Mouse (Mus musculus) ES-E14 (cell line): ENCODE data around the gene Serpine1.

ENCODE experiments used
- CHD2 ChIP-seq: IDR thresholded peaks from 2 replicates; pipeline ENCODE4 v1.6.1; 2014; ENCODE audit warnings: mild to moderate bottlenecking, low read depth, low read length, inconsistent platforms
- HCFC1 ChIP-seq: IDR thresholded peaks from 2 replicates; pipeline ENCODE4 v1.6.1; 2012; ENCODE audit warnings: low read length, inconsistent platforms, borderline replicate concordance; ENCODE audit not compliant: insufficient read depth
- MAFK ChIP-seq: IDR thresholded peaks from 2 replicates; pipeline ENCODE4 v1.6.1; 2014; ENCODE audit warnings: mild to moderate bottlenecking, low read depth, low read length, inconsistent platforms; ENCODE audit not compliant: insufficient read depth
- ZC3H11A ChIP-seq: IDR thresholded peaks from 2 replicates; pipeline ENCODE4 v1.6.1; 2012; ENCODE audit warnings: low read depth, mild to moderate bottlenecking, inconsistent platforms, low read length, borderline replicate concordance
- ZNF384 ChIP-seq: IDR thresholded peaks from 2 replicates; pipeline ENCODE4 v1.6.1; 2012; ENCODE audit warnings: low read depth, low read length, inconsistent platforms

- TF ChIP-seq CHD2 (no peak), HCFC1 (no peak), ZNF384 (no peak), MAFK (peak; percentile 16; the same call in 1 of the 2 replicates), ZC3H11A (no peak)
Observed at GRCm38 (mm10) chr5:137029643-137030415, 42.2 kb downstream of the Serpine1 start.
